In genomic region chr9:63556933-63557332, GRCm38 (mm10) we compare ENCODE assay signal across 16 mouse cellular contexts. TPM values are rescaled to one million over a fixed set of nuclear protein-coding genes. Genes with fewer than 3 reads are reported as not detected.
DNase-seq lines count a peak whose midpoint lies in the region.
"Had no signal": no experiment of that assay in that cellular context is flagged by ENCODE, and none has a peak within 500 bp of the region (broad histone marks: within the 10 kb centered on the region; RNA-seq: fewer than 3 reads in every experiment).

No protein-coding gene starts in this region.

- peak; percentile 50 for DNase-seq in adrenal gland, postnatal 10 days
- no peak for DNase-seq in adrenal gland, postnatal 4 days (ENCODE audit: low spot score in 2 of 2)
- peak; percentile 61 to 74 for DNase-seq in cerebellum, postnatal 10 days
- no peak for DNase-seq in cerebellum, adult 11-12 months
- DNase-seq in cerebellum, postnatal 25 days, result peak; percentile 20 to 31
- no peak for DNase-seq in cerebellum, postnatal 36 days
- peak; percentile 55 for DNase-seq in heart, adult 11 months
- no peak for DNase-seq in heart, postnatal 10 days
- DNase-seq: adrenal gland, adult 2 months; adrenal gland, postnatal 25 days; B cell, adult 2 months; cerebellum, adult 18-20 months; cerebellum, adult 8-10 months; cerebellum, adult 9-11 months; forebrain, postnatal 0 days had no signal

- intact Hi-C loops in heart, postnatal 10 days (cut with DNase I), result no loop called here

RNA-seq across cellular contexts. Expression of gene Iqch, which starts 45.4 kb away (rescaled TPM):
- under 1 TPM; 0.18 TPM for total RNA-seq in adrenal gland, postnatal 10 days (2021)
- under 1 TPM in 1 of 2 experiments, not detected in 1; 0.20 TPM for total RNA-seq in adrenal gland, postnatal 4 days (2021)
- total RNA-seq in heart, postnatal 10 days (2021), result not detected
- total RNA-seq: gastrocnemius, adult 18-20 months had no signal

RNA-seq across cellular contexts. Expression of gene Aagab, which starts 45.5 kb away (rescaled TPM):
- 10 to 100 TPM; 22.0 to 24.3 TPM for total RNA-seq in adrenal gland, postnatal 10 days (2021)
- 10 to 100 TPM; 23.8 to 24.6 TPM for total RNA-seq in adrenal gland, postnatal 4 days (2021)
- total RNA-seq in heart, postnatal 10 days (2021), result 10 to 100 TPM; 20.6 to 24.8 TPM

Comparison
In these comparisons a context has a peak if more than half of its experiments do, and no peak if none do; other contexts are left out.
1. DNase-seq: peak in adrenal gland, postnatal 10 days (single experiment), cerebellum, postnatal 10 days (2 of 2), cerebellum, postnatal 25 days (2 of 2) and heart, adult 11 months (single experiment); none in adrenal gland, postnatal 4 days (0 of 2), cerebellum, adult 11-12 months (single experiment), cerebellum, postnatal 36 days (0 of 2) and heart, postnatal 10 days (0 of 2).